Mouse (Mus musculus) liver, embryonic 15.5 days (tissue): Measurements from ENCODE around the gene Ctnnb1. TPM values are rescaled to one million over a fixed set of nuclear protein-coding genes. Genes with fewer than 3 reads are reported as not detected.
A peak's percentile ranks its signal among the peaks of the same experiment; 100 is the strongest.

Experiments
- ATAC-seq: fragments of 200-750 bp; cut with Nextera tagmentation; 2 replicates; pipeline ENCODE4 v1.8.0; 2017; ENCODE audit warnings: moderate number of reproducible peaks, mild to moderate bottlenecking, moderate library complexity; ENCODE audit not compliant: insufficient read depth
- H3K27ac ChIP-seq: fragments of 300-500 bp; sonication (generic); replicated peaks from 2 replicates; pipeline ENCODE4 v1.5.1; 2015; ENCODE audit warnings: mild to moderate bottlenecking, inconsistent platforms
- H3K27me3 ChIP-seq: fragments of 300-500 bp; sonication (generic); 2 replicates; pipeline ENCODE4 v1.6.1; 2015; ENCODE audit warnings: mild to moderate bottlenecking, inconsistent platforms
- H3K36me3 ChIP-seq: fragments of 300-500 bp; sonication (generic); replicated peaks from 2 replicates; pipeline ENCODE4 v1.6.1; 2015; ENCODE audit warnings: moderate library complexity, mild to moderate bottlenecking, inconsistent platforms
- H3K4me1 ChIP-seq: fragments of 300-500 bp; sonication (generic); replicated peaks from 2 replicates; pipeline ENCODE4 v1.6.1; 2015; ENCODE audit warnings: inconsistent platforms
- H3K4me2 ChIP-seq: fragments of 300-500 bp; sonication (generic); 2 replicates; pipeline ENCODE4 v1.6.1; 2015; ENCODE audit warnings: moderate library complexity, mild to moderate bottlenecking, inconsistent platforms
- H3K4me3 ChIP-seq: fragments of 300-500 bp; sonication (generic); replicated peaks from 2 replicates; pipeline ENCODE4 v1.5.1; 2015; ENCODE audit warnings: mild to moderate bottlenecking, inconsistent platforms
- H3K9ac ChIP-seq: fragments of 300-500 bp; sonication (generic); 2 replicates; pipeline ENCODE4 v1.6.1; 2015; ENCODE audit warnings: moderate library complexity, mild to moderate bottlenecking, inconsistent platforms
- H3K9me3 ChIP-seq: fragments of 300-500 bp; sonication (generic); replicated peaks from 2 replicates; pipeline ENCODE4 v1.6.1; 2016; ENCODE audit warnings: inconsistent platforms
- WGBS: fragments of 180-500 bp; shearing (Covaris S2); methylation state at CpG from one replicate; pipeline ENCODE4 v1.1.7; 2015; ENCODE audit warnings: mixed read lengths; ENCODE audit not compliant: insufficient replicate concordance; 5-methylcytosine and 5-hydroxymethylcytosine counted together
- polyA plus RNA-seq: library from polyadenylated mRNA; unstranded; fragments of >200 nt; fragmentation: Nextera tagmentation; extraction: Ambion mirVana; gene quantifications from 2 replicates; pipeline ENCODE4 v1.2.1, GENCODE M21; 2015

Ctnnb1 gene
- 90.5 and 100 TPM in 2 replicates for polyA plus RNA-seq

DNA sequence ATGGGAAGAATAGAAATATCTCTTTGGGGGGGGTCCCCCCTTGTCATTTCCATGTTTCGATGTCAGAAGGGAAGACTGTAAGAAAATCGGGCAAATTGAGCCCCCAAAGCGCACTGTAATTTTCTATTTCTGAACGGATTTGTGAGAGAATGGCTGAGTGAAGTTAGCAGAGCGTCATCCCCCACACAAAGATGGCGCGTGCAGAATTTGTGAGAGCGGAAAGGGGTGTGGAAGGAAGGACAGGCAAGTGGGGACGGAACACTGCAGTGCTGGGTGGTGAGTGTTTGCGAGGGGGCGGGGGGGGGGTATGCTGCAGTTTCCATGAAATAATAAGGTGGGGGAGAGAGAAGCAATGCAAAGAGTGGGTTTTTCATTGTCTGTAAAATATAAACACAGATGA is at the start of gene Ctnnb1:
Gene Ctnnb1 (plus strand): TSS at position 136 of the 400 bp plus-strand sequence.
- Histone ChIP-seq H3K4me3 (no peak within 1 kb of the TSS), H3K9me3 (no peaks in the 10 kb centered on the region), H3K27me3 (no peaks in the 10 kb centered on the region), H3K36me3 (no peaks in the 10 kb centered on the region), H3K9ac (no peak within 1 kb of the TSS), H3K4me1 (peaks cover 4% of the 10 kb centered on the region), H3K27ac (no peak within 1 kb of the TSS), H3K4me2 (no peak within 1 kb of the TSS)
- ATAC-seq, result no peak
- WGBS, result 78% methylated on average over 11 of the region's 11 CpGs

GRCm38 (mm10) chr9:120880286-120880685 is 48.7 kb upstream of the Ctnnb1 start:
- Histone ChIP-seq H3K36me3 (no peaks in the 10 kb centered on the region), H3K9ac (no peak overlapping the region), H3K4me2 (no peak overlapping the region), H3K27me3 (no peaks in the 10 kb centered on the region), H3K27ac (no peak overlapping the region), H3K4me1 (peaks cover 6% of the 10 kb centered on the region; the same call in 1 of the 2 replicates), H3K4me3 (no peak overlapping the region), H3K9me3 (no peaks in the 10 kb centered on the region)
- no peak for ATAC-seq
- WGBS, result 58% methylated on average over 9 of the region's 9 CpGs

- WGBS, result 64% methylated on average over 15 of the region's 15 CpGs
- H3K9me3 ChIP-seq, result no peaks in the 10 kb centered on the region
- H3K4me1 ChIP-seq, result peaks cover 6% of the 10 kb centered on the region; the same call in 1 of the 2 replicates
- H3K4me2 ChIP-seq, result no peak overlapping the region
- H3K36me3 ChIP-seq, result no peaks in the 10 kb centered on the region
- no peak overlapping the region for H3K9ac ChIP-seq
- H3K4me3 ChIP-seq, result no peak overlapping the region
- no peak overlapping the region for H3K27ac ChIP-seq
- no peaks in the 10 kb centered on the region for H3K27me3 ChIP-seq
- no peak for ATAC-seq
These were observed 47.9 kb upstream of the Ctnnb1 start for GRCm38 (mm10) chr9:120881121-120881520.

- peak; percentile 55; the same call in 1 of the 2 replicates for ATAC-seq
- 39% methylated on average over 4 of the region's 4 CpGs for WGBS
These were observed 47.2 kb upstream of the Ctnnb1 start for GRCm38 (mm10) chr9:120881839-120882238.

DNA sequence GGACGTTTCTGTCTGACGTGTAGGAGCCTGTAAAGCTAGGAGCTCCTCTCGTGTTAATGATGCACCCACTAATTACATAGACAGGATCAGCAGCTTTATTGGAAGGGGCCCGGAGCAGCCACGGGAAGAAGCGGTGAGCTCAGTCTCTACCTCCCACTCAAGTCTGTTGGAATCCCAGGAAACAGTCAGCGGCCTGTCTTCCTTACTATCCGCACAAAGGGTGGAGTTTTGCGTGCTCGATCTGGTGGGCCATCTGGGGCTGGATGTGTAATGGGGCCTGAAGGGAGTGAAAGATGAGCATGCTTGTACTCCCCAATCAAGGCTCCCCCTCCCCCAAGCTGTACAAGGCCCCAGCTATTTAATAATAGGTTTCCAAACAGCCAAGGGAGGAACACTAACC is 44.3 kb upstream of the Ctnnb1 start:
- no peak for ATAC-seq
- Histone ChIP-seq H3K27ac (no peak overlapping the region), H3K4me3 (no peak overlapping the region), H3K4me1 (peaks cover 6% of the 10 kb centered on the region; the same call in 1 of the 2 replicates), H3K27me3 (no peaks in the 10 kb centered on the region), H3K9ac (no peak overlapping the region), H3K36me3 (no peaks in the 10 kb centered on the region), H3K4me2 (no peak overlapping the region), H3K9me3 (no peaks in the 10 kb centered on the region)
- WGBS, result 66% methylated on average over 10 of the region's 10 CpGs

More at GRCm38 (mm10) chr9:120881839-120882238, 47.2 kb upstream of the Ctnnb1 start:
- Histone ChIP-seq H3K9me3 (no peaks in the 10 kb centered on the region), H3K4me3 (no peak overlapping the region), H3K4me2 (no peak overlapping the region), H3K9ac (no peak overlapping the region), H3K36me3 (no peaks in the 10 kb centered on the region), H3K4me1 (peaks cover 6% of the 10 kb centered on the region; the same call in 1 of the 2 replicates), H3K27ac (no peak overlapping the region), H3K27me3 (no peaks in the 10 kb centered on the region)

DNA sequence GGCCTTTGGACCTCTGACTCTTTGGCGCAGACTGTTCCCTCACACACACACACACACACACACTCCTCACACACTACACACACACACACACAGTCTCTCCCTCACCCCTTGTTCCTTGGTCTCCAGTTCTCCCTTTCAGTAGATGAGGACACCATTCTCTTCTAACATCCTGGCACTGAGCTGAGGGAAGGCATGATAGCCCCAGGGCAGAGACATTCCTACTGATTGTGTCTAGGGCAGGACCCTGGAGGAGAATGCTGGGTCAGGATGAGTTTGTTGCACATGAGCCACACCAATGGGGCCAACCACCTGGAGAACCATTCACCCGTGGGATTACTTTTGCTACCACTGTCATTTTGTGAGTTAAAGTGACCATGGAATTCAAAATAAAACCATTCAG is 41.4 kb upstream of the Ctnnb1 start:
- no peak overlapping the region for H3K4me2 ChIP-seq
- no peak overlapping the region for H3K9ac ChIP-seq
- no peak overlapping the region for H3K27ac ChIP-seq
- no peak overlapping the region for H3K4me3 ChIP-seq
- ATAC-seq, result no peak
- no peaks in the 10 kb centered on the region for H3K9me3 ChIP-seq
- 45% methylated on average over 2 of the region's 2 CpGs for WGBS
- no peaks in the 10 kb centered on the region for H3K27me3 ChIP-seq
- H3K36me3 ChIP-seq, result no peaks in the 10 kb centered on the region
- H3K4me1 ChIP-seq, result peaks cover 1% of the 10 kb centered on the region; the same call in 1 of the 2 replicates

DNA sequence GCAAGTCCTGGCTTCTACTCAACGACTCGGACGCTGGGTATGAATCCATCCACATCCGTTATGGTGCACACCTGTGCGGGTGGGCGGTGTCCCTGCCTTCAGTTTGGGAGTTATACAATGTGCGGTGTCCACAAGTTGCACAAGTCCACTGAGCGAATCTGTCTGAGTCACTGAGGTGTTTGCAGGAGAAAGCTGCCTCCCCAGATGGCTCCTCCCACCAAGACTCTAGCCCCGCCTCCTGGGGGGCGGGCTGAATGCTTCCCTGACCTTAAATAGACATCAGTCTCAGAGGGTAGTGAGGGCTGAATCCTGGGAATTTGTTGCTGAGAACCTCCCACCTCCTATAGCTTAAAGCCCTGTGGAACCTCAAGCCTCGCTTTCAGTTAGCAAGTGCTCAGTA is 35.6 kb upstream of the Ctnnb1 start:
- Histone ChIP-seq H3K4me2 (peak overlapping the region; percentile 40), H3K27me3 (no peaks in the 10 kb centered on the region), H3K9ac (no peak overlapping the region), H3K9me3 (no peaks in the 10 kb centered on the region), H3K4me1 (peaks cover 16% of the 10 kb centered on the region), H3K4me3 (no peak overlapping the region; the same call in 1 of the 2 replicates), H3K27ac (peak overlapping the region; percentile 67; the same call in 1 of the 2 replicates), H3K36me3 (no peaks in the 10 kb centered on the region)
- WGBS, result 70% methylated on average over 11 of the region's 11 CpGs
- ATAC-seq, result peak; percentile 40; the same call in 1 of the 2 replicates

DNA sequence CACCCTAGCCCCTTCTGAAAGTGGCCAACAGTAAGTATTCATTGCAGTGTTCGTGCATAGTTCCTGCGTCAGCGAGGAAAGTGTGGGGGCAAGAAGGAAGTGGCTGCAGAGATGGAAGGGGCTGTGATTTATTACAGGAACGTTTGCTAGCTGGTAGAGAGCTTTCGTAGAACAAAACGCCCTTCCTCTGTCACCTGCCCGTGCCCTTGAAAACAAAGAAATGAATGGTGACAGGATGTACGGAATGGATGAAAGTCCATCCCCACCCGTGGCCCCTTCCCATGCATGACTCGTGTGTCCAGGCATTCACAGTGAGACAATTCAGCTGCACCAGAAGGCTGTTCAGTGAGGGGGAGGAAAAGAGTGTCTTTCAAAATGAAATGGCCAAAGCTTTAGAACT is 35.0 kb upstream of the Ctnnb1 start:
- no peak for ATAC-seq
- WGBS, result 9% methylated on average over 10 of the region's 10 CpGs
- H3K27ac ChIP-seq, result peak overlapping the region; percentile 67

GRCm38 (mm10) chr9:120894376-120894775 is 34.6 kb upstream of the Ctnnb1 start:
- H3K4me3 ChIP-seq, result no peak overlapping the region
- 70% methylated on average over 9 of the region's 9 CpGs for WGBS
- H3K4me1 ChIP-seq, result peaks cover 23% of the 10 kb centered on the region
- H3K27me3 ChIP-seq, result no peaks in the 10 kb centered on the region
- no peak overlapping the region for H3K9ac ChIP-seq
- peak overlapping the region; percentile 67 for H3K27ac ChIP-seq
- no peak for ATAC-seq
- H3K4me2 ChIP-seq, result peak overlapping the region; percentile 40
- H3K36me3 ChIP-seq, result no peaks in the 10 kb centered on the region
- H3K9me3 ChIP-seq, result no peaks in the 10 kb centered on the region

More for the DNA sequence above, 35.0 kb upstream of the Ctnnb1 start:
- Histone ChIP-seq H3K27me3 (no peaks in the 10 kb centered on the region), H3K4me3 (no peak overlapping the region; the same call in 1 of the 2 replicates), H3K9ac (no peak overlapping the region), H3K4me1 (peaks cover 21% of the 10 kb centered on the region), H3K9me3 (no peaks in the 10 kb centered on the region), H3K4me2 (peak overlapping the region; percentile 40), H3K36me3 (no peaks in the 10 kb centered on the region)

DNA sequence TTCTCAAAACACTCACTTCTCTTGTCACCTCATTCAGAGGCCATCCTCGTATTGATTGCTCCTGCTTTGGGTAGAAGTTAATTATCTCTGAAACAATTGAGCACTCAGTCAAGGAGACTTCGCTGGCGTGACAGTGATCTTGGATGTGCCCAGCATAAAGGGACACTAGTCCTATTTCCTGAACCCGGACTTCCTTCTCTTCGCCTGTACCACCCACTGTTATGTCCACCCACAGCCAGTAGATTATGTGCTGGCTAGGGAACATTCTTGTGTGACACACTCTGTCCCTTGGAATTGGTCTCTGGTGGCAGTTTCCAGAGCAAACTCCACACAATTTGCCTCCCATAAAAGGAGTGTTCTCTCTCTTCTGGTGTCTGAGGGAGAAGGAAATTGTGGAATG is 32.5 kb upstream of the Ctnnb1 start:
- Histone ChIP-seq H3K4me2 (no peak overlapping the region), H3K9me3 (no peaks in the 10 kb centered on the region), H3K4me3 (no peak overlapping the region), H3K36me3 (no peaks in the 10 kb centered on the region), H3K27me3 (no peaks in the 10 kb centered on the region), H3K9ac (no peak overlapping the region), H3K4me1 (peaks cover 23% of the 10 kb centered on the region), H3K27ac (no peak overlapping the region)
- no peak for ATAC-seq
- WGBS, result 35% methylated on average over 5 of the region's 5 CpGs

- H3K9ac ChIP-seq, result no peak overlapping the region
- H3K4me3 ChIP-seq, result no peak overlapping the region
- no peak for ATAC-seq
- no peak overlapping the region for H3K4me2 ChIP-seq
- no peaks in the 10 kb centered on the region for H3K27me3 ChIP-seq
- H3K36me3 ChIP-seq, result no peaks in the 10 kb centered on the region
- H3K9me3 ChIP-seq, result no peaks in the 10 kb centered on the region
- H3K27ac ChIP-seq, result no peak overlapping the region
- 38% methylated on average over 4 of the region's 4 CpGs for WGBS
- peaks cover 28% of the 10 kb centered on the region for H3K4me1 ChIP-seq
These were observed 31.7 kb upstream of the Ctnnb1 start for GRCm38 (mm10) chr9:120897269-120897668.

GRCm38 (mm10) chr9:120899833-120900232 is 29.2 kb upstream of the Ctnnb1 start:
- peak overlapping the region; percentile 66; the same call in 1 of the 2 replicates for H3K27ac ChIP-seq
- 47% methylated on average over 4 of the region's 4 CpGs for WGBS

More at GRCm38 (mm10) chr9:120899833-120900232, 29.2 kb upstream of the Ctnnb1 start:
- peaks cover 23% of the 10 kb centered on the region for H3K4me1 ChIP-seq
- H3K27me3 ChIP-seq, result no peaks in the 10 kb centered on the region
- H3K36me3 ChIP-seq, result no peaks in the 10 kb centered on the region
- no peak for ATAC-seq
- no peak overlapping the region for H3K4me3 ChIP-seq
- no peaks in the 10 kb centered on the region for H3K9me3 ChIP-seq
- no peak overlapping the region for H3K4me2 ChIP-seq
- H3K9ac ChIP-seq, result no peak overlapping the region
